Mouse (Mus musculus): Measurements from ENCODE around the gene Eml4. TPM values are rescaled to one million over a fixed set of nuclear protein-coding genes. Genes with fewer than 3 reads are reported as not detected.

Gene Eml4
- polyA plus RNA-seq, 1 experiment from 2014 or later = 4.7 TPM

Other genes starting within 250 kb of the Eml4 start
- 1.7 and 2.5 TPM in 2 replicates for gene Pkdcc, start 135.6 kb upstream of the Eml4 start, polyA plus RNA-seq (2015; fragmentation: Nextera tagmentation; extraction: Ambion mirVana)
- gene Cox7a2l, start 166.4 kb downstream of the Eml4 start, polyA plus RNA-seq (2015; fragmentation: Nextera tagmentation; extraction: Ambion mirVana) = 61.0 and 63.5 TPM in 2 replicates